Mouse (Mus musculus): ENCODE data around the gene Ifitm6. TPM values are rescaled to one million over a fixed set of nuclear protein-coding genes. Genes with fewer than 3 reads are reported as not detected.

Ifitm6 gene
- polyA plus RNA-seq, 1 experiment from 2014 or later = 1.3 TPM

- Histone ChIP-seq H3K4me1 (ENCODE audit: control insufficient read depth, insufficient read depth, low read length) (no peaks in the 10 kb centered on the region), H3K9ac (ENCODE audit: low read length) (no peak overlapping the region), H3K9me3 (replicated peaks; ENCODE audit: control insufficient read depth, low read length) (no peaks in the 10 kb centered on the region), H3K27ac (ENCODE audit: low read length) (no peak overlapping the region), H3K36me3 (ENCODE audit: control insufficient read depth, insufficient read depth) (no peaks in the 10 kb centered on the region), H3K4me2 (ENCODE audit: low read depth, low read length) (no peak overlapping the region), H3K4me3 (ENCODE audit: low read length) (no peak overlapping the region), H3K27me3 (ENCODE audit: control insufficient read depth, insufficient read depth, low read length) (no peaks in the 10 kb centered on the region)
- WGBS = 60% methylated on average over 9 of the region's 9 CpGs
- ATAC-seq (replicated peaks; ENCODE audit: extremely low read depth, insufficient read depth, low FRiP score) = no peak
These were observed 14.9 kb upstream of the Ifitm6 start for GRCm38 (mm10) chr7:141032458-141033167.

GRCm38 (mm10) chr7:141030390-141030789 is 12.7 kb upstream of the Ifitm6 start:
- H3K9me3 ChIP-seq (replicated peaks; ENCODE audit: control insufficient read depth, low read length) = no peaks in the 10 kb centered on the region
- H3K4me1 ChIP-seq (ENCODE audit: control insufficient read depth, insufficient read depth, low read length) = no peaks in the 10 kb centered on the region
- no peak overlapping the region for H3K9ac ChIP-seq (ENCODE audit: low read length)
- no peaks in the 10 kb centered on the region for H3K27me3 ChIP-seq (ENCODE audit: control insufficient read depth, insufficient read depth, low read length)
- H3K4me3 ChIP-seq (ENCODE audit: low read length) = no peak overlapping the region
- H3K27ac ChIP-seq (ENCODE audit: low read length) = no peak overlapping the region
- no peak overlapping the region for H3K4me2 ChIP-seq (ENCODE audit: low read depth, low read length)
- WGBS = 55% methylated on average over 3 of the region's 3 CpGs
- H3K36me3 ChIP-seq (ENCODE audit: control insufficient read depth, insufficient read depth) = no peaks in the 10 kb centered on the region
- ATAC-seq (replicated peaks; ENCODE audit: extremely low read depth, insufficient read depth, low FRiP score) = no peak

- no peak for ATAC-seq (replicated peaks; ENCODE audit: extremely low read depth, insufficient read depth, low FRiP score)
- 89% methylated on average over 2 of the region's 2 CpGs for WGBS
- H3K4me3 ChIP-seq (ENCODE audit: low read length) = no peak within 1 kb of the TSS
- H3K27ac ChIP-seq (ENCODE audit: low read length) = no peak within 1 kb of the TSS
- H3K36me3 ChIP-seq (ENCODE audit: control insufficient read depth, insufficient read depth) = no peaks in the 10 kb centered on the region
- H3K4me2 ChIP-seq (ENCODE audit: low read depth, low read length) = no peak within 1 kb of the TSS
- no peaks in the 10 kb centered on the region for H3K9me3 ChIP-seq (replicated peaks; ENCODE audit: control insufficient read depth, low read length)
- no peak within 1 kb of the TSS for H3K9ac ChIP-seq (ENCODE audit: low read length)
- H3K27me3 ChIP-seq (ENCODE audit: control insufficient read depth, insufficient read depth, low read length) = no peaks in the 10 kb centered on the region
- H3K4me1 ChIP-seq (ENCODE audit: control insufficient read depth, insufficient read depth, low read length) = no peaks in the 10 kb centered on the region
These were observed 11.1 kb upstream of the Ifitm6 start, which contains the start of gene Gm17387 for GRCm38 (mm10) chr7:141028831-141029230. Gene Gm17387, plus strand, starts transcription at chr7:141029131.

- Histone ChIP-seq H3K27me3 (ENCODE audit: control insufficient read depth, insufficient read depth, low read length) (no peaks in the 10 kb centered on the region), H3K36me3 (ENCODE audit: control insufficient read depth, insufficient read depth) (no peaks in the 10 kb centered on the region), H3K4me1 (ENCODE audit: control insufficient read depth, insufficient read depth, low read length) (no peaks in the 10 kb centered on the region), H3K4me2 (ENCODE audit: low read depth, low read length) (no peak overlapping the region), H3K9me3 (replicated peaks; ENCODE audit: control insufficient read depth, low read length) (no peaks in the 10 kb centered on the region), H3K27ac (ENCODE audit: low read length) (no peak overlapping the region), H3K9ac (ENCODE audit: low read length) (no peak overlapping the region), H3K4me3 (ENCODE audit: low read length) (no peak overlapping the region)
- no peak for ATAC-seq (replicated peaks; ENCODE audit: extremely low read depth, insufficient read depth, low FRiP score)
- 70% methylated on average over 5 of the region's 5 CpGs for WGBS
These were observed 9.0 kb upstream of the Ifitm6 start for GRCm38 (mm10) chr7:141026740-141027098.

- Histone ChIP-seq H3K9me3 (replicated peaks; ENCODE audit: control insufficient read depth, low read length) (no peaks in the 10 kb centered on the region), H3K4me1 (ENCODE audit: control insufficient read depth, insufficient read depth, low read length) (no peaks in the 10 kb centered on the region), H3K9ac (ENCODE audit: low read length) (no peak overlapping the region), H3K27ac (ENCODE audit: low read length) (no peak overlapping the region), H3K4me3 (ENCODE audit: low read length) (no peak overlapping the region), H3K4me2 (ENCODE audit: low read depth, low read length) (no peak overlapping the region), H3K27me3 (ENCODE audit: control insufficient read depth, insufficient read depth, low read length) (no peaks in the 10 kb centered on the region), H3K36me3 (ENCODE audit: control insufficient read depth, insufficient read depth) (no peaks in the 10 kb centered on the region)
- no peak for ATAC-seq (replicated peaks; ENCODE audit: extremely low read depth, insufficient read depth, low FRiP score)
- 62% methylated on average over 6 of the region's 6 CpGs for WGBS
These were observed 8.5 kb upstream of the Ifitm6 start for GRCm38 (mm10) chr7:141026097-141026739.

- Histone ChIP-seq H3K36me3 (ENCODE audit: control insufficient read depth, insufficient read depth) (no peaks in the 10 kb centered on the region), H3K4me1 (ENCODE audit: control insufficient read depth, insufficient read depth, low read length) (no peaks in the 10 kb centered on the region), H3K4me3 (ENCODE audit: low read length) (no peak overlapping the region), H3K4me2 (ENCODE audit: low read depth, low read length) (no peak overlapping the region), H3K27ac (ENCODE audit: low read length) (0 out of 2 replicates have a peak overlapping the region, but pooled peaks have one; percentile 16), H3K27me3 (ENCODE audit: control insufficient read depth, insufficient read depth, low read length) (no peaks in the 10 kb centered on the region), H3K9me3 (replicated peaks; ENCODE audit: control insufficient read depth, low read length) (no peaks in the 10 kb centered on the region), H3K9ac (ENCODE audit: low read length) (no peak overlapping the region)
- WGBS = 63% methylated on average over 5 of the region's 6 CpGs
- ATAC-seq (replicated peaks; ENCODE audit: extremely low read depth, insufficient read depth, low FRiP score) = no peak
These were observed 7.4 kb upstream of the Ifitm6 start for GRCm38 (mm10) chr7:141024865-141025838.

- Histone ChIP-seq H3K27ac (ENCODE audit: low read length) (no peak overlapping the region), H3K9ac (ENCODE audit: low read length) (no peak overlapping the region), H3K4me2 (ENCODE audit: low read depth, low read length) (no peak overlapping the region), H3K4me3 (ENCODE audit: low read length) (no peak overlapping the region), H3K27me3 (ENCODE audit: control insufficient read depth, insufficient read depth, low read length) (no peaks in the 10 kb centered on the region), H3K4me1 (ENCODE audit: control insufficient read depth, insufficient read depth, low read length) (no peaks in the 10 kb centered on the region), H3K9me3 (replicated peaks; ENCODE audit: control insufficient read depth, low read length) (no peaks in the 10 kb centered on the region), H3K36me3 (ENCODE audit: control insufficient read depth, insufficient read depth) (no peaks in the 10 kb centered on the region)
- ATAC-seq (replicated peaks; ENCODE audit: extremely low read depth, insufficient read depth, low FRiP score) = no peak
- WGBS = 70% methylated on average over 14 of the region's 14 CpGs
These were observed 4.0 kb upstream of the Ifitm6 start for GRCm38 (mm10) chr7:141021489-141022449.

- 84% methylated on average over 5 of the region's 5 CpGs for WGBS
- Histone ChIP-seq H3K9ac (ENCODE audit: low read length) (no peak overlapping the region), H3K27ac (ENCODE audit: low read length) (no peak overlapping the region), H3K4me1 (ENCODE audit: control insufficient read depth, insufficient read depth, low read length) (no peaks in the 10 kb centered on the region), H3K9me3 (replicated peaks; ENCODE audit: control insufficient read depth, low read length) (no peaks in the 10 kb centered on the region), H3K36me3 (ENCODE audit: control insufficient read depth, insufficient read depth) (no peaks in the 10 kb centered on the region), H3K4me3 (ENCODE audit: low read length) (no peak overlapping the region), H3K4me2 (ENCODE audit: low read depth, low read length) (no peak overlapping the region), H3K27me3 (ENCODE audit: control insufficient read depth, insufficient read depth, low read length) (no peaks in the 10 kb centered on the region)
- no peak for ATAC-seq (replicated peaks; ENCODE audit: extremely low read depth, insufficient read depth, low FRiP score)
These were observed 1.3 kb upstream of the Ifitm6 start for GRCm38 (mm10) chr7:141019028-141019427.

Data from heart, embryonic 16.5 days (tissue).